Comparison of ENCODE assay signal across 14 mouse cellular contexts in genomic region chr19:47405548-47405947, GRCm38 (mm10).
"Had no signal": no experiment of that assay in that cellular context is flagged by ENCODE, and none has a peak within 500 bp of the region (broad histone marks: within the 10 kb centered on the region; RNA-seq: fewer than 3 reads in every experiment).

No protein-coding gene starts in this region.

- H3K4me2 ChIP-seq: intestine, embryonic 15.5 days; lung, embryonic 15.5 days had no signal

- H3K27ac ChIP-seq: intestine, embryonic 15.5 days; left cerebral cortex, adult 2 months; lung, embryonic 15.5 days had no signal

- H3K36me3 ChIP-seq: intestine, embryonic 15.5 days; lung, embryonic 15.5 days had no signal

- DNase-seq: kidney, adult 18-20 months; kidney, adult 9 months; kidney, postnatal 10 days; kidney, postnatal 36 days; layer of hippocampus, postnatal 36 days; lung, adult 18-20 months; lung, postnatal 10 days; lung, postnatal 4 days; midbrain, embryonic 14.5 days; thymus, adult 18-20 months; thymus, postnatal 36 days had no signal

- H3K4me3 ChIP-seq: intestine, embryonic 15.5 days; left cerebral cortex, adult 2 months; lung, embryonic 15.5 days had no signal

- H3K9ac ChIP-seq: intestine, embryonic 15.5 days; lung, embryonic 15.5 days had no signal

- H3K9me3 ChIP-seq: intestine, embryonic 15.5 days; lung, embryonic 15.5 days had no signal

- ATAC-seq: intestine, embryonic 15.5 days had no signal

- H3K27me3 ChIP-seq: intestine, embryonic 15.5 days; lung, embryonic 15.5 days had no signal
